ENCODE assay signal across 15 mouse cellular contexts in the genomic region with DNA sequence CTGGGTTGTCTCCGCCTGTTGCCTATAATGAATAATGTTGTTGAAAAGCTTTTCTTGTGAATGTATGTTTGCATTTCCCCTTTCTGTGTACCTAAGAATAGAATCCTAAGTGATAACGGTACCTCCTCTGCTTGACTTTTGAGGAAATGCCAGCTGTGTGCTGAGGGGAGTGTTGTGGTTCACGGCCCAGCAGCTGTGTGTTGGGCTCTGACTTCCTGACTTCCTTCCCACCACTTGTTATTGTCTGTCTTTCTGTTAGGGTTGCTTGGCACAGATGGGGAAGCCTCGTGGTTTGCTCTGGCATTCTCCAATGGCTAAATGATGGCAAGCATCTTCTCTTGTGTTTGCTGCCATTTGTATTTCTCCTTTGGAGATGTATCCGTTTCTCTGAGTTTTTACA.
DNase-seq lines count a peak whose midpoint lies in the region; ATAC-seq and TF ChIP-seq lines count a peak whose summit lies in the region.
"Had no signal": no experiment of that assay in that cellular context is flagged by ENCODE, and none has a peak within 500 bp of the region (broad histone marks: within the 10 kb centered on the region; RNA-seq: fewer than 3 reads in every experiment).

No protein-coding gene starts in this region.

- no peak overlapping the region for H3K27ac ChIP-seq in gastrocnemius, adult 2 months
- H3K27ac ChIP-seq: embryonic facial prominence, embryonic 15.5 days; heart, embryonic 15.5 days; liver, embryonic 14.5 days; midbrain, embryonic 15.5 days had no signal

- peak; percentile 19 for DNase-seq in gastrocnemius, adult 2 months
- DNase-seq in gastrocnemius, adult 8-10 months (ENCODE audit: low spot score in 2 of 2) = no peak
- DNase-seq in 416B (ENCODE audit: low read depth) (peak; percentile 85), MN1 (ENCODE audit: low spot score) (no peak)
- DNase-seq in skeletal muscle tissue, adult 2 months (ENCODE audit: low read depth, low spot score) = peak; percentile 39
- DNase-seq in frontal cortex, postnatal 25 days (ENCODE audit: low spot score in 2 of 2) = no peak
- DNase-seq in left cerebral cortex, adult 8-10 months (ENCODE audit: low spot score in 2 of 2) = no peak
- DNase-seq: cerebellum, postnatal 25 days; kidney, postnatal 25 days had no signal

- peak; percentile 91 for ATAC-seq in common myeloid progenitor, adult 5-6 weeks (replicated peaks; ENCODE audit: low read depth, poor library complexity, severe bottlenecking)
- ATAC-seq: activated CD4-positive, CD25-positive, alpha-beta regulatory T cell, adult 4 months; midbrain, embryonic 15.5 days had no signal

- no peak for TF ChIP-seq CTCF in gastrocnemius, adult 2 months (IDR thresholded peaks at IDR 0.05)

- H3K4me3 ChIP-seq in gastrocnemius, adult 2 months = no peak overlapping the region
- H3K4me3 ChIP-seq: embryonic facial prominence, embryonic 15.5 days; heart, embryonic 15.5 days; midbrain, embryonic 15.5 days had no signal

- intact Hi-C loops in gastrocnemius, adult 2 months (cut with DNase I) = loop anchor here (2.0 kb wide), 1 partner anchor 350 kb away; no protein-coding TSS in a partner anchor

Comparison
In these comparisons a context has a peak if more than half of its experiments do, and no peak if none do; other contexts are left out.
1. DNase-seq: peak in gastrocnemius, adult 2 months (single experiment), 416B (single experiment) and skeletal muscle tissue, adult 2 months (single experiment); none in gastrocnemius, adult 8-10 months (0 of 2), frontal cortex, postnatal 25 days (0 of 2), left cerebral cortex, adult 8-10 months (0 of 2) and MN1 (single experiment).